Mouse (Mus musculus): ENCODE measurements around the gene Lsamp.

DNA sequence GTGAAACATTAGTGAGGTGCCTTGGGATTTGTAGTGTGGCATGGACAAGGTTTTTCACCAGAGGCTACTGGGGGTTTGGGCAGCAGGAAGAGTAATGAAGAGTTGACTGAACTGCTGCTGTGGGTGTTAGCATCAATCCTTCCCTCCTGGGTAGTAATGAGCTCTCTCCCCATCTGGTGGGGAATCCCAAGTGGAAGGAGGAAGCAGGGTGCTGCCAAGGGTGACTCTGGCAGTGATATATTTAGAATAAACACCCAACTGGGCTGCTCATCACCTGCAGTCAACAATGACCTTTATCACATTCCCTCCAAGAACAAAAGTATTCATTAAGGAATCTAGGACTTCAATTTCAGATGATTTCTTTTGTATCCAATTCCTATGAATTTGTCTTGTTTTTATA, 2064.0 kb downstream of the Lsamp start:
- TF ChIP-seq CEBPB (IDR thresholded peaks at IDR 0.05; ENCODE audit: insufficient read depth, poor library complexity, severe bottlenecking) (no peak), POLR2A (IDR thresholded peaks at IDR 0.05; ENCODE audit: insufficient read length, low read depth) (no peak), MYOD1 (IDR thresholded peaks at IDR 0.05; ENCODE audit: control insufficient read depth in 1 of 3, insufficient read length in 2 of 3, low read depth in 2 of 3) (no peak), REST (IDR thresholded peaks at IDR 0.05; ENCODE audit: insufficient read depth, insufficient read length) (no peak), USF1 (IDR thresholded peaks at IDR 0.05; ENCODE audit: low read depth) (no peak), TCF12 (IDR thresholded peaks at IDR 0.05; ENCODE audit: insufficient read depth, poor library complexity, severe bottlenecking) (no peak)
